Mouse (Mus musculus) hindlimb bud, embryonic 11.5 days (tissue): ENCODE measurements around the gene Spef1.

Experiments
- DNase-seq: peaks from one replicate; pipeline ENCODE4 v3.0.0-alpha.2; 2012; ENCODE audit warnings: low read depth, low spot score; ENCODE audit errors: extremely low spot score

Spef1 gene

GRCm38 (mm10) chr2:131125964-131126815 lies 60.9 kb downstream of the Spef1 start:
- no peak for DNase-seq

- no peak for DNase-seq
Measured at GRCm38 (mm10) chr2:131125157-131125963, 61.7 kb downstream of the Spef1 start.

GRCm38 (mm10) chr2:131124166-131124565 lies 62.9 kb downstream of the Spef1 start:
- no peak for DNase-seq
